Mouse (Mus musculus) limb, embryonic 13.5 days (tissue): ENCODE data around the gene Zfp52. TPM values are rescaled to one million over a fixed set of nuclear protein-coding genes. Genes with fewer than 3 reads are reported as not detected.

Source experiments
- ATAC-seq: fragments of 200-750 bp; cut with Nextera tagmentation; 2 replicates; pipeline ENCODE4 v1.8.0; 2017; ENCODE audit warnings: low read depth, moderate number of reproducible peaks, moderate TSS enrichment; ENCODE audit not compliant: low FRiP score
- H3K27ac ChIP-seq: fragments of 300-500 bp; sonication (generic); 2 replicates; pipeline ENCODE4 v1.5.1; 2015; ENCODE audit warnings: inconsistent platforms, mild to moderate bottlenecking, moderate library complexity
- H3K27me3 ChIP-seq: fragments of 300-500 bp; sonication (generic); 2 replicates; pipeline ENCODE4 v1.6.1; 2015; ENCODE audit warnings: mild to moderate bottlenecking, inconsistent platforms
- H3K36me3 ChIP-seq: fragments of 300-500 bp; sonication (generic); 2 replicates; pipeline ENCODE4 v1.6.1; 2015; ENCODE audit warnings: inconsistent platforms, mild to moderate bottlenecking, moderate library complexity
- H3K4me1 ChIP-seq: fragments of 300-500 bp; sonication (generic); 2 replicates; pipeline ENCODE4 v1.6.1; 2015; ENCODE audit warnings: inconsistent platforms
- H3K4me2 ChIP-seq: fragments of 300-500 bp; sonication (generic); replicated peaks from 2 replicates; pipeline ENCODE4 v1.6.1; 2015; ENCODE audit warnings: inconsistent platforms, mild to moderate bottlenecking, moderate library complexity
- H3K4me3 ChIP-seq: fragments of 300-500 bp; sonication (generic); 2 replicates; pipeline ENCODE4 v1.5.1; 2015; ENCODE audit warnings: moderate library complexity, mild to moderate bottlenecking, inconsistent platforms
- H3K9ac ChIP-seq: fragments of 300-500 bp; sonication (generic); 2 replicates; pipeline ENCODE4 v1.6.1; 2015; ENCODE audit warnings: mild to moderate bottlenecking, inconsistent platforms
- H3K9me3 ChIP-seq: fragments of 300-500 bp; sonication (generic); 2 replicates; pipeline ENCODE4 v1.6.1; 2016; ENCODE audit warnings: inconsistent platforms
- WGBS: fragments of 180-500 bp; shearing (Covaris S2); methylation state at CpG from one replicate; pipeline ENCODE4 v1.1.7; 2015; 5-methylcytosine and 5-hydroxymethylcytosine counted together
- polyA plus RNA-seq: library from polyadenylated mRNA; unstranded; fragments of >200 nt; fragmentation: Nextera tagmentation; extraction: Ambion mirVana; gene quantifications from 2 replicates; pipeline ENCODE4 v1.2.1, GENCODE M21; 2015

The Zfp52 gene
- polyA plus RNA-seq, 1 experiment from 2014 or later: 5.1 TPM

DNA sequence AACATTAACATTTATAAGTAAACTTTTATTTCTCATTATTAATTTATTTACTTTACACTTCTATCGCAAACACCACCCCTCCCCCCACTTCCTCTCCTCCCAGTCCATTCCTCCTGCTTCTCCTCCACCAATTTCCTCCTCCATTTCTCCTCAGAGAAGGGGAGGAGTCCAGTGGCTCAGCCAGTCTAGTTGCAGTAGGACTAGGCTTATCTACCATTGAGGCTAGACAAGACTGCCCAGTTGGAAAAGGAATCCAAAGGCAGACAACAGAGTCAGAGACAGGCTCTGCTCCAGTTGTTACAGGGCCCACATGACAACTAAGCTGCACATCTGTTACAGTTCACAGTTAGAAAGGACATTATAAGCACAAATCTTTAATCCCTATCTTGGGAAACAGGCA is 32.4 kb downstream of the Zfp52 start:
- WGBS: 44% methylated on average over 1 of the region's 1 CpGs
- Histone ChIP-seq H3K9ac (peak overlapping the region; percentile 26; the same call in 1 of the 2 replicates), H3K27ac (no peak overlapping the region), H3K4me2 (peak overlapping the region; percentile 71), H3K4me3 (peak overlapping the region; percentile 72), H3K36me3 (no peaks in the 10 kb centered on the region; the same call in 1 of the 2 replicates), H3K9me3 (no peaks in the 10 kb centered on the region), H3K27me3 (no peaks in the 10 kb centered on the region), H3K4me1 (peaks cover 11% of the 10 kb centered on the region)
- no peak for ATAC-seq

DNA sequence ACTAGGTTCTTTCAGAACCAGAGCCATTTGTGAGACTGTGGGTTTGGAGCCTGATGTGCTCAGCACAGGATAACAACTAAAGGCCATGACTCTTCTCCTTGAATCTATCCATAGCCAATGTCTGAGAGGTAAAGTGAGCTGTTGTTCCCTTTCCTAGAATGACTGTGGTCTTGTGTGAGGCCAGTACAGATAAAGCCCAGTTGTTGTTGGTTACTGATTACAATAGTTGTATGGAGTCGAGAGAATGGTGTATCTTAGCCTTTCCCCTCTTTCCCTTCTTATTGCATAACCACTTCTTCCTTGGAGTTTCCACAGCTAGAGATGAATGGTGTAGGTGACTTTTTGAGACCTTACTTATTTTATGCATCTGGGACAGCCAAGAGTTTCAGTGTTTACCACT is 43.7 kb downstream of the Zfp52 start:
- no peak for ATAC-seq
- Histone ChIP-seq H3K9ac (no peak overlapping the region), H3K4me3 (no peak overlapping the region), H3K27ac (no peak overlapping the region), H3K4me2 (no peak overlapping the region), H3K4me1 (no peaks in the 10 kb centered on the region), H3K36me3 (peaks cover 39% of the 10 kb centered on the region), H3K9me3 (no peaks in the 10 kb centered on the region), H3K27me3 (no peaks in the 10 kb centered on the region)
- 86% methylated on average over 1 of the region's 1 CpGs for WGBS

DNA sequence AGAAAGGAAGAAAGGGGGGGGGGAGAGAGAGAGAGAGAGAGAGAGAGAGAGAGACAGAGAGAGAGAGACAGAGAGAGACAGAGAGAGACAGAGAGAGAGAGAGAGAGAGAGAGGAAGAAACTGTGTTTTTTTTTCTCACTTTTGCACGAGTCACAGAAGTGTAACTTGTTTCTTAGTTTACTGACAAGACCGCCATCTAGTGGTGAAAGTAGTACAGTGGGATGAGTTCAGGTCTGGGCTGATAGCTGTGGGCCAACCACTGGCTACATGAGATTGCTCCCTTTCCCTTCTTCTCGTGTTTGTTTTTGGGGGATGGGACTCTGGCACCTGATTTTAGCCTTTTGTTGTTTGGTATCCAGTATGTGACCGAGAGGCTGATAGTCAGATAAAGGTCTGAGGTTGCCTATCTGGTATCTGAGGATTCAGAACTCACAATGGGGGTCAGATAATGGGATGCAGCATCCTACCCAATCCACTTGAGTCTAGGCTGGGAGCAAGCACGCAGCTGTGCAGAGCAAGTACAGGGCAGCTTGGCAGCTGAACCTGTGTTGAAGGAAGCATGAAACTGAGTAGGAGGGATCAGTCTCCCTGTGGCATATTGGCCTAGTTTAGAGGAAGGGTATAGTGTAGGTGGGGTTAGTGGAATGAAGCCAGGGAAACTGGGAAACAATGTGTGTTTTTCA is 44.3 kb downstream of the Zfp52 start:
- 28% methylated on average over 5 of the region's 5 CpGs for WGBS
- Histone ChIP-seq H3K36me3 (peaks cover 37% of the 10 kb centered on the region), H3K9me3 (no peaks in the 10 kb centered on the region), H3K27me3 (no peaks in the 10 kb centered on the region), H3K9ac (no peak overlapping the region), H3K4me2 (no peak overlapping the region), H3K4me3 (no peak overlapping the region), H3K4me1 (no peaks in the 10 kb centered on the region), H3K27ac (no peak overlapping the region)
- peak; percentile 80; the same call in 1 of the 2 replicates for ATAC-seq

DNA sequence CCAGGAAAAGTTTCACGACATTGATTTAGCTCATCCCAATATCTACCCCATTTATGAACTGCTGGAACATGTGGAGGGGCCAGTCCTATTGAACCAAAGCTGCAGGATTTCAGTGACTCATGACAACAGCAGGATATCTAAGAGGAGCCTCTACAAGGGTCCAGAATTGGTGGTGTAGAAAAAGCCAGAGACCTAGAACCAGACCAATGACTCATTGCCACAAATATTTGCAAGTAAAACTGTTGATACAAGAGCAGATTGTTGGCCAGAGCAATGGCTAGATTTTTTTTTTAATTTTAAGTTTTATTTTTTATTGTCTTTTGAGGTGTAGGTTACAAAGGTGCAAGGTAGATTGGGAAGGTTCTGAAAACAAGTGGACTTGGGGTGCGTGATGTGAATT is 50.2 kb downstream of the Zfp52 start:
- Histone ChIP-seq H3K4me2 (no peak overlapping the region), H3K4me1 (no peaks in the 10 kb centered on the region), H3K9me3 (peaks cover 4% of the 10 kb centered on the region), H3K36me3 (peaks cover 48% of the 10 kb centered on the region), H3K27ac (no peak overlapping the region), H3K4me3 (no peak overlapping the region), H3K9ac (no peak overlapping the region), H3K27me3 (no peaks in the 10 kb centered on the region)
- ATAC-seq: no peak
- 95% methylated on average over 2 of the region's 2 CpGs for WGBS

Other genes with a start within 250 kb of the Zfp52 start
- gene Vmn1r237, start 223.7 kb upstream of the Zfp52 start, polyA plus RNA-seq: not detected in 2 replicates
- gene Zfp677, start 151.8 kb upstream of the Zfp52 start, polyA plus RNA-seq: 3.5 and 4.6 TPM in 2 replicates
- 4.1 and 4.8 TPM in 2 replicates for gene Zfp54, start 112.3 kb upstream of the Zfp52 start, polyA plus RNA-seq
- gene Zfp51, start 85.2 kb upstream of the Zfp52 start, polyA plus RNA-seq: 17.3 and 18.0 TPM in 2 replicates
- gene Zfp53, start 46.5 kb upstream of the Zfp52 start, polyA plus RNA-seq: 12.4 TPM in 2 replicates
- gene Zfp948, start 31.5 kb downstream of the Zfp52 start, polyA plus RNA-seq: 16.9 and 17.9 TPM in 2 replicates
- 5.7 and 6.3 TPM in 2 replicates for gene Zfp983, start 115.1 kb downstream of the Zfp52 start, polyA plus RNA-seq
- 7.6 and 8.0 TPM in 2 replicates for gene Gm10226, start 156.3 kb downstream of the Zfp52 start, polyA plus RNA-seq
- gene Zfp760, start 172.2 kb downstream of the Zfp52 start, polyA plus RNA-seq: 16.1 and 17.4 TPM in 2 replicates
- 7.5 and 8.5 TPM in 2 replicates for gene Zfp229, start 195.3 kb downstream of the Zfp52 start, polyA plus RNA-seq